In the genomic region with DNA sequence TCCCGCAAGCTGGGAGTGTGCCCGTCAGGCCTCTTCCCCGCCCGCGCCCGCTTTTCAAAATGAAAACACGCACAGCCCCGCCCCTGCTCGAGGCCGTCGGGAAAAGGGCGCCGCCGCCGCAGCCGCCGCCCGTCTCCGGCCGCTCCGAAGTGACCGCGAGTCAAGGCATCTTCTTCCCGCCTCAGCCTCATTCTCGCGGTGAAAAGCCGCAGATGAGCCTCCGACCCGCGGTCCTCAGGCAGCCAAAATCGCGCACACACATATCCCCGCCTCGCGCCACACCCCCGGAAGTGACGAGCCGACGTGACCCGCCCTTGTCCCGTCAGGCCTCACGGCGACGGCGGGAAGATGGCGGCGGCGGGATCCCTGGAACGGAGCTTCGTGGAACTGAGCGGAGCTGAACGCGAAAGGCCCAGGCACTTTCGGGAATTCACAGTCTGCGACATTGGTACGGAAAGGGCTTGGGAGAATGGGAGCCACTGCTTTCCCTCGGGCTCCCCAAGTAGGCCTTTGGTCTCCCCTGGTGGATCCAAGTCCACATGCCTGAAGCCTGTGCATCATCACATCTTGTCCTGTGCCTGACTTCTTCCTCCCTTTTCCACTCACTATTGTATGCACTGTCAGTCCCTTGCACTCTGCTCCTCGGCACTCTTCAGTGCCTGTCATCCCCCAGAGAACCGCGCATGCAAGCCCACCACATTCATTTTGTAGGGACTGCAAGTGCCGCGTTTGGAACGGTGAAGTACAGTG, we compare ENCODE assay signal across 8 mouse cellular contexts. TPM values are rescaled to one million over a fixed set of nuclear protein-coding genes. Genes with fewer than 3 reads are reported as not detected.
A peak's percentile ranks its signal among the peaks of the same experiment; 100 is the strongest.
DNase-seq lines count a peak whose midpoint lies in the region; ATAC-seq and TF ChIP-seq lines count a peak whose summit lies in the region.

No protein-coding gene starts in this region.

- peak; percentile 95 for ATAC-seq in embryonic facial prominence, embryonic 13.5 days (ENCODE audit: insufficient number of reproducible peaks, insufficient read depth, low FRiP score, low TSS enrichment, low read depth)
- peak; percentile 95 for ATAC-seq in limb, embryonic 12.5 days (ENCODE audit: insufficient number of reproducible peaks, insufficient read depth, low FRiP score, low TSS enrichment, low read depth)
- peak; percentile 98 for ATAC-seq in midbrain, embryonic 15.5 days (replicated peaks)

- H3K9ac ChIP-seq in embryonic facial prominence, embryonic 13.5 days = peak overlapping the region; percentile 86
- H3K9ac ChIP-seq in limb, embryonic 12.5 days (replicated peaks) = peak overlapping the region; percentile 84
- peak overlapping the region; percentile 85 for H3K9ac ChIP-seq in midbrain, embryonic 15.5 days

- TF ChIP-seq POLR2A in kidney, adult 2 months (IDR thresholded peaks at IDR 0.05; ENCODE audit: low read depth, low read length) = no peak
- TF ChIP-seq POLR2A in spleen, adult 2 months (IDR thresholded peaks at IDR 0.05; ENCODE audit: low read depth, low read length) = peak; percentile 71

- peaks cover 17% of the 10 kb centered on the region for H3K36me3 ChIP-seq in embryonic facial prominence, embryonic 13.5 days
- H3K36me3 ChIP-seq in kidney, adult 2 months (ENCODE audit: control insufficient read depth, insufficient read depth, low read length) = no peaks in the 10 kb centered on the region
- H3K36me3 ChIP-seq in limb, embryonic 12.5 days = peaks cover 23% of the 10 kb centered on the region
- H3K36me3 ChIP-seq in midbrain, embryonic 15.5 days (replicated peaks) = peaks cover 6% of the 10 kb centered on the region; the same call in 1 of the 2 replicates
- peaks cover 3% of the 10 kb centered on the region; the same call in 1 of the 2 replicates for H3K36me3 ChIP-seq in spleen, adult 2 months (ENCODE audit: control insufficient read depth, insufficient read depth, low read length)

- H3K9me3 ChIP-seq in embryonic facial prominence, embryonic 13.5 days = no peaks in the 10 kb centered on the region
- no peaks in the 10 kb centered on the region for H3K9me3 ChIP-seq in limb, embryonic 12.5 days
- H3K9me3 ChIP-seq in midbrain, embryonic 15.5 days = no peaks in the 10 kb centered on the region

- DNase-seq in 3134 (ENCODE audit: extremely low read depth, insufficient read length, low spot score) = peak; percentile 93
- peak; percentile 95 to 96 for DNase-seq in adrenal gland, postnatal 36 days
- peak; percentile 94 to 98 for DNase-seq in heart, adult 18-20 months
- peak; percentile 94 for DNase-seq in kidney, adult 2 months
- DNase-seq in spleen, adult 2 months (ENCODE audit: low read depth in 1 of 2, low spot score in 2 of 2) = peak; percentile 77 to 90

- peak overlapping the region; percentile 84 for H3K4me2 ChIP-seq in embryonic facial prominence, embryonic 13.5 days
- H3K4me2 ChIP-seq in limb, embryonic 12.5 days = peak overlapping the region; percentile 85
- peak overlapping the region; percentile 93 for H3K4me2 ChIP-seq in midbrain, embryonic 15.5 days

- no peak for TF ChIP-seq CTCF in kidney, adult 2 months (conservative IDR thresholded peaks at IDR 0.05; ENCODE audit: insufficient read depth, insufficient read length, low read depth, low read length)
- TF ChIP-seq CTCF in spleen, adult 2 months (IDR thresholded peaks at IDR 0.05; ENCODE audit: extremely low read depth, insufficient read depth, insufficient read length, insufficient replicate concordance) = 0 out of 2 replicates have a peak, but pooled peaks have one; percentile 1

- H3K4me1 ChIP-seq in embryonic facial prominence, embryonic 13.5 days = peaks cover 16% of the 10 kb centered on the region
- H3K4me1 ChIP-seq in kidney, adult 2 months (ENCODE audit: control insufficient read depth, insufficient read depth, low read length) = 0 out of 2 replicates have a peak, but pooled peaks cover 3% of the 10 kb centered on the region
- H3K4me1 ChIP-seq in limb, embryonic 12.5 days (replicated peaks) = peaks cover 14% of the 10 kb centered on the region
- peaks cover 18% of the 10 kb centered on the region for H3K4me1 ChIP-seq in midbrain, embryonic 15.5 days
- H3K4me1 ChIP-seq in spleen, adult 2 months (ENCODE audit: control insufficient read depth, insufficient read depth, insufficient read length) = peaks cover 10% of the 10 kb centered on the region

- H3K27me3 ChIP-seq in embryonic facial prominence, embryonic 13.5 days = no peaks in the 10 kb centered on the region
- H3K27me3 ChIP-seq in kidney, adult 2 months (replicated peaks; ENCODE audit: control insufficient read depth, insufficient read depth, low read length) = no peaks in the 10 kb centered on the region
- no peaks in the 10 kb centered on the region for H3K27me3 ChIP-seq in limb, embryonic 12.5 days
- no peaks in the 10 kb centered on the region for H3K27me3 ChIP-seq in midbrain, embryonic 15.5 days (replicated peaks)
- no peaks in the 10 kb centered on the region for H3K27me3 ChIP-seq in spleen, adult 2 months (ENCODE audit: control insufficient read depth, insufficient read depth, low read length)

- WGBS in embryonic facial prominence, embryonic 13.5 days = under 1% methylated on average over 63 of the region's 63 CpGs
- under 1% methylated on average over 63 of the region's 63 CpGs for WGBS in kidney, adult 2 months
- under 1% methylated on average over 61 of the region's 63 CpGs for WGBS in limb, embryonic 12.5 days
- WGBS in midbrain, embryonic 15.5 days = under 1% methylated on average over 63 of the region's 63 CpGs
- under 1% methylated on average over 63 of the region's 63 CpGs for WGBS in spleen, adult 2 months

- H3K4me3 ChIP-seq in embryonic facial prominence, embryonic 13.5 days = peak overlapping the region; percentile 91
- H3K4me3 ChIP-seq in kidney, adult 2 months (ENCODE audit: insufficient read depth, low read depth, low read length) = peak overlapping the region; percentile 67
- H3K4me3 ChIP-seq in limb, embryonic 12.5 days (replicated peaks) = peak overlapping the region; percentile 82
- peak overlapping the region; percentile 84 for H3K4me3 ChIP-seq in midbrain, embryonic 15.5 days
- H3K4me3 ChIP-seq in spleen, adult 2 months (ENCODE audit: extremely low read depth, insufficient read depth, insufficient read length) = peak overlapping the region; percentile 82

- peak overlapping the region; percentile 94 for H3K27ac ChIP-seq in embryonic facial prominence, embryonic 13.5 days
- H3K27ac ChIP-seq in kidney, adult 2 months (ENCODE audit: insufficient read depth, low read depth, low read length) = peak overlapping the region; percentile 79
- peak overlapping the region; percentile 96 for H3K27ac ChIP-seq in limb, embryonic 12.5 days
- peak overlapping the region; percentile 98 for H3K27ac ChIP-seq in midbrain, embryonic 15.5 days
- H3K27ac ChIP-seq in spleen, adult 2 months (ENCODE audit: insufficient read depth, low read length) = peak overlapping the region; percentile 95

RNA-seq across cellular contexts. Expression of gene Nup160, which starts 2.2 kb away (rescaled TPM):
- total RNA-seq in adrenal gland, postnatal 36 days (2021) = 10 to 100 TPM; 29.7 to 32.0 TPM
- polyA plus RNA-seq in embryonic facial prominence, embryonic 13.5 days (2015; fragmentation: Nextera tagmentation; extraction: Ambion mirVana) = 43.6 and 44.6 TPM in 2 replicates
- 10 to 100 TPM; 13.1 to 18.0 TPM for total RNA-seq in heart, adult 18-20 months (2021)
- polyA plus RNA-seq in kidney, adult 2 months (2012; rRNA removed) = 4.9 and 5.2 TPM in 2 replicates
- 60.9 and 63.4 TPM in 2 replicates for polyA plus RNA-seq in limb, embryonic 12.5 days (2016; fragmentation: Nextera tagmentation; extraction: Ambion mirVana)
- polyA plus RNA-seq in midbrain, embryonic 15.5 days (2015; fragmentation: Nextera tagmentation; extraction: Ambion mirVana) = 25.1 and 28.9 TPM in 2 replicates
- 10.3 and 11.5 TPM in 2 replicates for polyA plus RNA-seq in spleen, adult 2 months (2012; rRNA removed)

Comparison
In these comparisons a context has a peak if more than half of its experiments do, and no peak if none do; other contexts are left out.
1. Peak in every context shown above with its lines: DNase-seq, ATAC-seq, H3K4me3 ChIP-seq and H3K27ac ChIP-seq.